Mouse (Mus musculus): ENCODE measurements at regions not wholly inside any gene's neighbourhood (a gene's known extent, or its start where the extent isn't known, plus 50 kb on each side); places are given as distances from the start of the nearest gene placed in this dataset.

DNA sequence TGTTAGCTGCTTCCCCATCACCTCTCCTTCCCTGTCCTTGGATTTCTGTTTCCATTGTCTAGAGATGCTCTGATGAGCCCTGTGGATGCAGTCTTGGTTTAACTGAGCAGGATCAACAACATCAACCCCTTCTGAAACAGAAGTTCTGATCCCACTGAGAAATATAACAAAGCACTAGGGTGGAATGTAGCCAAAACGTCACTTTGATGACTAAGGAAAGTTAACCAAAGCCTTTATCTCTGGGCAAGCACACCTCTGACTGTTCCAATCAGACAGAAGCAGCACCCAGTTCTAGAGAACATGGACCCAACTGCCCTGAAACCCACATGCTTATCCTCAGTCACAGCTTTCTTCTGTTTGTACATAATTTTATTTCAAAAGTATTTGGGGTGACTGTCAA, 193.2 kb downstream of the Tm2d1 start:
- H3K9me3 ChIP-seq: no peaks in the 10 kb centered on the region
- H3K4me1 ChIP-seq: no peaks in the 10 kb centered on the region
- no peak for ATAC-seq (ENCODE audit: insufficient number of reproducible peaks, insufficient read depth, low FRiP score, low TSS enrichment)
- WGBS: 56% methylated on average over 1 of the region's 1 CpGs
- no peak overlapping the region for H3K4me3 ChIP-seq
- H3K27me3 ChIP-seq: no peaks in the 10 kb centered on the region
- H3K4me2 ChIP-seq (replicated peaks): no peak overlapping the region
- no peaks in the 10 kb centered on the region for H3K36me3 ChIP-seq
- no peak overlapping the region for H3K27ac ChIP-seq
- H3K9ac ChIP-seq: no peak overlapping the region

DNA sequence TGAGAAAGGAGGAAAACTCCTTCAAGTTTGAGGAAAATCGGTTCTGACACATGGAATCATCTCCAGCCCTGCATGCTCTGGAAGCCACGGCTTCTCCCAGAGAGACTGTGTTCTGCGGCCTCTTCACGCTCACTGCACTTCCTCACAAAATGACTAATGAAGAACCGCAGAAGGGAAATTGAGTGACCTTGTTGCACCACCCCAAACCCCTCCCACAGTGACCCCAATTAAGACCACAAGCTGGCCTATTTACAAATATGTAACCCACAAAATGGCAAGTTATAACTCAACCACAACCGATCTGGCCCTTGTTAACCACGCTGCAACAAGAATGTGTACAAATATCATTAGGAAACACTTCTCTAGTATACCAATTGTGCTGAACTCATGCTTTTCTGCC, 194.2 kb downstream of the Tm2d1 start:
- no peaks in the 10 kb centered on the region for H3K36me3 ChIP-seq
- H3K4me2 ChIP-seq (replicated peaks): no peak overlapping the region
- no peak overlapping the region for H3K9ac ChIP-seq
- H3K27ac ChIP-seq: no peak overlapping the region
- no peaks in the 10 kb centered on the region for H3K4me1 ChIP-seq
- ATAC-seq (ENCODE audit: insufficient number of reproducible peaks, insufficient read depth, low FRiP score, low TSS enrichment): no peak
- H3K27me3 ChIP-seq: no peaks in the 10 kb centered on the region
- H3K4me3 ChIP-seq: no peak overlapping the region
- H3K9me3 ChIP-seq: no peaks in the 10 kb centered on the region
- WGBS: 60% methylated on average over 7 of the region's 7 CpGs

DNA sequence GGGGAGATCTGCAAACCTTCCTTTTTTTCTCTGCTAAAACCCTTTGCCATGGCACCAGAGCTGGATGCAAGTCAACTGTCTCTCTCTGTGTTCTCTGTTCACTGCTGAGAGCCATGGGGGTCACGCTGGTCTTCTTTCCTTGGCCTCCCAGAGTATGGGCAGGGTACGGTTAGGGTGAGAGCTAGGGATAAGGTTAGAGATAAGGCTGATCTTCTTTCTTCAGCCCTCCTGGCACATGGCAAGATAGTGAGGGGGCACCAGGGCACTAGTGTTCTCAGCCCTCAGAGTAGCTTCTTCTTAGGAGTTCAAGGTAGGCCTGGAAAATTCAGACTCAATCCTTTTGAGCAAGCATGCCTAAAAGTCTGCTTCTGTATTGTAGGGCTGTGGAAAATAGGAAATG, 196.1 kb downstream of the Tm2d1 start:
- Histone ChIP-seq H3K9me3 (no peaks in the 10 kb centered on the region), H3K4me3 (no peak overlapping the region), H3K27me3 (no peaks in the 10 kb centered on the region), H3K9ac (no peak overlapping the region), H3K4me1 (peaks cover 3% of the 10 kb centered on the region; the same call in 1 of the 2 replicates), H3K36me3 (no peaks in the 10 kb centered on the region), H3K4me2 (replicated peaks) (no peak overlapping the region), H3K27ac (no peak overlapping the region)
- ATAC-seq (ENCODE audit: insufficient number of reproducible peaks, insufficient read depth, low FRiP score, low TSS enrichment): no peak
- 95% methylated on average over 2 of the region's 2 CpGs for WGBS

DNA sequence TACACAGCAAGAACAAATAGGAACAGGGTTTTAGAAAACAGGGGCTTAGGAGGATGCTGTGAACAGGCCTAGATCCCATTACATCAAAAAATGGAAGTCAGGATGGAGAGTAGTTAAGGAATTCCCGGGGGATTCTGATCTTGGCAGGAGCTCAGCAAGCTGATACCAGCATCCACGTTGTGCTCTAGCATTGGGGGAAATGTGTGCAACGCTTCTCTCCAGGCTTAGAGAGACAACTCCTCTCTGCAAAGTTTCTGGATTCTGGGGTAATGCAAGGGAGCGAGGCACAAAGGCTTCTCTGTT, 201.1 kb downstream of the Tm2d1 start:
- no peaks in the 10 kb centered on the region for H3K36me3 ChIP-seq
- peak overlapping the region; percentile 15; the same call in 1 of the 2 replicates for H3K4me2 ChIP-seq (replicated peaks)
- peak overlapping the region; percentile 52; the same call in 1 of the 2 replicates for H3K27ac ChIP-seq
- H3K9me3 ChIP-seq: no peaks in the 10 kb centered on the region
- WGBS: 13% methylated on average over 4 of the region's 4 CpGs
- no peaks in the 10 kb centered on the region for H3K27me3 ChIP-seq
- H3K4me1 ChIP-seq: peaks cover 22% of the 10 kb centered on the region
- H3K9ac ChIP-seq: no peak overlapping the region
- no peak overlapping the region for H3K4me3 ChIP-seq
- peak; percentile 81; the same call in 1 of the 2 replicates for ATAC-seq (ENCODE audit: insufficient number of reproducible peaks, insufficient read depth, low FRiP score, low TSS enrichment)

DNA sequence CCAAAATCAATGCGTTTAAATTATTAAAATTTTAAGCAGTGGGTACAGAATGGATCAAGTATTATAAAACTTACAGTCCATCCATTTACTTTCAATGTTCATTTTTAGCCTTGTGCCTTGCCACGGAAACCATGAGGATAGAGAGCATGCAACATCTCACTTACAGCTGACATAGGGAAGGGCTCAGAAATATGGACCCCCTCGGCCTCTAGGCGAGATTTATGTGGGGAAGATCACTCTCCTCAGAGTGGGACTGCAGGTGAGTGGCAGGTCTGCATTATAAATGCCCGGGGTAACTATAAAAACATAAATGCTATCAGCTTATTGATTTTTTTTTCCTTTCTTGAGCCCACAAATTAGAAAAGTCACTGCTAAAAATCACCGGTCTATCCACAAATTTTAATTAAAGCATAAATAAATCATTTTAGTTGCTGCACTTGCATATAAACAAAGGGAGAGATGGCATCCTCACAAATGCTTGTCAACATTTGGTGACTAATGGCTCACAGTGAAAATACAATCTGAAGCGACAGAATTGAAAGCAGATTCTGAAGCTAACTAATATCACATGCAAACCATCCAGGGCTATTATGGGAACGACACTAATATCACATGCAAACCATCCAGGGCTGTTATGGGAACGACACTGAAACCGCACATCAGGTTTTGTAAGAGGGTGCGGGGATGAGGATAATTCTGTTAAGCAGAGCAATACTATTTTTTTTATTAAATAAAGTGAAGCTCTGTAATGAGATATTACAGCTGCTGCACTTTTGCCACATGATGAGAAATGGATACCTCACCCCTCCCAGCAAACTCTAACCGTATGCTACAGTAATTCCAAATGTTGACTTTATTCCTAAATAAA, 201.7 kb downstream of the Tm2d1 start:
- Histone ChIP-seq H3K4me3 (no peak overlapping the region), H3K9ac (no peak overlapping the region), H3K4me2 (replicated peaks) (peak overlapping the region; percentile 15; the same call in 1 of the 2 replicates)

DNA sequence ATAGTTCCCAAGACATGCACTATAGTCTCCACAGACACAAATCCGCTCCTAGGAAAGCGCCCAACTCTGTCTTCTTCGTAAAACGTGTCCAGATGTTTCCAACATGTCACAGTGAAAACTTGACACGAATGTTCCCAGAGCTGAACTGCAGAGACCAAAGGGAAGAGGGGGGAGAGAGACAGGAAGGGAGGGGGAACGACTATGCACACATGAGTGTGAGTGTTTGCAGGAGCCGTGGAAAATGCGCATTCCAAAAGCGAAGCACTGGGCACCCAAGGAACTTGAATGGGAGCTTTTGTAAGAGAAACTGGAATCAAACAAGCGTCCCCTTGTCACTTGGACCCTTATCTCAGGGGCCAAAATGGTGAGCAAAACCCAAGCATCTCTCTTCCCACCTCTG, 202.8 kb downstream of the Tm2d1 start:
- WGBS: 20% methylated on average over 10 of the region's 10 CpGs
- H3K4me2 ChIP-seq (replicated peaks): peak overlapping the region; percentile 31
- no peaks in the 10 kb centered on the region for H3K27me3 ChIP-seq
- no peak overlapping the region for H3K9ac ChIP-seq
- no peaks in the 10 kb centered on the region for H3K36me3 ChIP-seq
- ATAC-seq (ENCODE audit: insufficient number of reproducible peaks, insufficient read depth, low FRiP score, low TSS enrichment): no peak
- H3K4me3 ChIP-seq: no peak overlapping the region
- H3K27ac ChIP-seq: peak overlapping the region; percentile 32; the same call in 1 of the 2 replicates
- no peaks in the 10 kb centered on the region for H3K9me3 ChIP-seq
- H3K4me1 ChIP-seq: peaks cover 22% of the 10 kb centered on the region

More for the DNA sequence above, 201.7 kb downstream of the Tm2d1 start:
- Histone ChIP-seq H3K9me3 (no peaks in the 10 kb centered on the region), H3K27me3 (no peaks in the 10 kb centered on the region), H3K36me3 (no peaks in the 10 kb centered on the region), H3K27ac (peak overlapping the region; percentile 52), H3K4me1 (peaks cover 22% of the 10 kb centered on the region)
- ATAC-seq (ENCODE audit: insufficient number of reproducible peaks, insufficient read depth, low FRiP score, low TSS enrichment): 0 out of 2 replicates have a peak, but pooled peaks have one; percentile 28
- 40% methylated on average over 12 of the region's 12 CpGs for WGBS
